Comparison of ENCODE assay signal across 8 mouse cellular contexts in genomic region chr11:33843294-33843864, GRCm38 (mm10).
DNase-seq lines count a peak whose midpoint lies in the region; ATAC-seq and TF ChIP-seq lines count a peak whose summit lies in the region.

No protein-coding gene starts in this region.

- DNase-seq in kidney, postnatal 0 days (ENCODE audit: low spot score): peak; percentile 25
- DNase-seq in kidney, adult 8-10 months: no peak
- peak; percentile 73 for DNase-seq in embryo, embryonic 11 days
- peak; percentile 77 for DNase-seq in hindbrain, postnatal 0 days (ENCODE audit: low spot score)
- no peak for DNase-seq in spleen, postnatal 10 days (ENCODE audit: low spot score in 2 of 2)
- DNase-seq in gastrocnemius, adult 8-10 months (ENCODE audit: low spot score in 2 of 2): no peak
- no peak for DNase-seq in heart, adult 9 months (ENCODE audit: low spot score in 2 of 2)

- under 1% methylated on average over 52 of the region's 52 CpGs for WGBS in kidney, postnatal 0 days
- 1% methylated on average over 49 of the region's 52 CpGs for WGBS in hindbrain, postnatal 0 days
- WGBS in neural tube, embryonic 14.5 days: under 1% methylated on average over 48 of the region's 52 CpGs

- 0 out of 2 replicates have a peak, but pooled peaks cover 3% of the 10 kb centered on the region for H3K4me1 ChIP-seq in kidney, postnatal 0 days (replicated peaks; ENCODE audit: insufficient read depth, low read length)
- peaks cover 18% of the 10 kb centered on the region for H3K4me1 ChIP-seq in hindbrain, postnatal 0 days (ENCODE audit: insufficient read depth, low read length)
- 0 out of 2 replicates have a peak, but pooled peaks cover 4% of the 10 kb centered on the region for H3K4me1 ChIP-seq in neural tube, embryonic 14.5 days (ENCODE audit: control insufficient read depth, insufficient read depth, low read length)

- H3K4me3 ChIP-seq in kidney, postnatal 0 days (replicated peaks; ENCODE audit: low read depth, low read length): peak overlapping the region; percentile 34
- H3K4me3 ChIP-seq in hindbrain, postnatal 0 days (ENCODE audit: low read length): peak overlapping the region; percentile 48
- H3K4me3 ChIP-seq in neural tube, embryonic 14.5 days (ENCODE audit: low read depth, low read length): peak overlapping the region; percentile 50

- peaks cover 9% of the 10 kb centered on the region for H3K27me3 ChIP-seq in kidney, postnatal 0 days (ENCODE audit: insufficient read depth, low read length)
- H3K27me3 ChIP-seq in hindbrain, postnatal 0 days (ENCODE audit: insufficient read depth, low read length): 0 out of 2 replicates have a peak, but pooled peaks cover 3% of the 10 kb centered on the region
- H3K27me3 ChIP-seq in neural tube, embryonic 14.5 days (ENCODE audit: control insufficient read depth, insufficient read depth, low read length): 0 out of 2 replicates have a peak, but pooled peaks cover 3% of the 10 kb centered on the region

- H3K4me2 ChIP-seq in kidney, postnatal 0 days (ENCODE audit: low read length): peak overlapping the region; percentile 71
- H3K4me2 ChIP-seq in hindbrain, postnatal 0 days (ENCODE audit: low read depth, low read length): peak overlapping the region; percentile 79
- peak overlapping the region; percentile 70 for H3K4me2 ChIP-seq in neural tube, embryonic 14.5 days (ENCODE audit: low read depth, low read length)

- no peaks in the 10 kb centered on the region for H3K9me3 ChIP-seq in kidney, postnatal 0 days (replicated peaks; ENCODE audit: low read length)
- no peaks in the 10 kb centered on the region for H3K9me3 ChIP-seq in hindbrain, postnatal 0 days (ENCODE audit: low read length)
- no peaks in the 10 kb centered on the region for H3K9me3 ChIP-seq in neural tube, embryonic 14.5 days (ENCODE audit: control insufficient read depth, low read length)

- no peak overlapping the region for H3K27ac ChIP-seq in kidney, postnatal 0 days
- peak overlapping the region; percentile 72 for H3K27ac ChIP-seq in hindbrain, postnatal 0 days
- peak overlapping the region; percentile 52 for H3K27ac ChIP-seq in neural tube, embryonic 14.5 days (ENCODE audit: low read depth, low read length)

- ATAC-seq in kidney, postnatal 0 days (replicated peaks; ENCODE audit: low FRiP score, low read depth): no peak
- peak; percentile 87 for ATAC-seq in hindbrain, postnatal 0 days
- ATAC-seq in neural tube, embryonic 14.5 days (ENCODE audit: low read depth): peak; percentile 89

- no peak for TF ChIP-seq CTCF in kidney, postnatal 0 days (IDR thresholded peaks at IDR 0.05; ENCODE audit: low read depth)
- TF ChIP-seq CTCF in hindbrain, postnatal 0 days (IDR thresholded peaks at IDR 0.05; ENCODE audit: low read depth): no peak

- no peaks in the 10 kb centered on the region for H3K36me3 ChIP-seq in kidney, postnatal 0 days (ENCODE audit: insufficient read depth, low read length)
- H3K36me3 ChIP-seq in hindbrain, postnatal 0 days (ENCODE audit: insufficient read depth, low read length): no peaks in the 10 kb centered on the region
- H3K36me3 ChIP-seq in neural tube, embryonic 14.5 days (ENCODE audit: control insufficient read depth, insufficient read depth, low read length): no peaks in the 10 kb centered on the region

- 0 out of 2 replicates have a peak overlapping the region, but pooled peaks have one; percentile 40 for H3K9ac ChIP-seq in kidney, postnatal 0 days (ENCODE audit: low read depth, low read length)
- H3K9ac ChIP-seq in hindbrain, postnatal 0 days (replicated peaks; ENCODE audit: low read length): peak overlapping the region; percentile 65
- H3K9ac ChIP-seq in neural tube, embryonic 14.5 days (replicated peaks; ENCODE audit: low read depth, low read length): peak overlapping the region; percentile 81

Comparison
In these comparisons a context has a peak if more than half of its experiments do, and no peak if none do; other contexts are left out.
1. DNase-seq: peak in kidney, postnatal 0 days (single experiment), embryo, embryonic 11 days (single experiment) and hindbrain, postnatal 0 days (single experiment); none in kidney, adult 8-10 months (0 of 2), spleen, postnatal 10 days (0 of 2), gastrocnemius, adult 8-10 months (0 of 2) and heart, adult 9 months (0 of 2).
2. Peak in every context shown above with its lines, with median percentiles within 50 percentile points of each other: H3K4me2 ChIP-seq, H3K4me3 ChIP-seq and H3K9ac ChIP-seq.